Mouse (Mus musculus) spleen, embryonic (tissue): ENCODE results near the gene Hs6st3.
"Not testable (repeated sequence)": the region's sequence is repeated elsewhere in the genome, so short reads cannot be mapped to it uniquely, and the experiment has no call there.

Experiments used
- CTCF ChIA-PET: fragments of 350-600 bp; sonication (Branson Sonifier 250); formaldehyde crosslinking; loops from one replicate; lab custom pipeline; 2022; lab: Charles Lee

Hs6st3 gene

GRCm38 (mm10) chr14:119450471-119450870 lies 312.3 kb downstream of the Hs6st3 start:
- CTCF ChIA-PET: no interaction called here

GRCm38 (mm10) chr14:119451594-119451993 lies 313.5 kb downstream of the Hs6st3 start:
- CTCF ChIA-PET: no interaction called here

- CTCF ChIA-PET: interaction anchor here (0.7 kb wide), 1 partner anchor 35 kb away, joined by 3 read pairs; no protein-coding TSS in a partner anchor
Measured at GRCm38 (mm10) chr14:119452382-119452781, 314.2 kb downstream of the Hs6st3 start.

GRCm38 (mm10) chr14:119452797-119453196 lies 314.7 kb downstream of the Hs6st3 start:
- CTCF ChIA-PET: interaction anchor here (0.7 kb wide), 1 partner anchor 34 kb away, joined by 3 read pairs; no protein-coding TSS in a partner anchor

- CTCF ChIA-PET: no interaction called here
Measured at GRCm38 (mm10) chr14:119464308-119464707, 326.2 kb downstream of the Hs6st3 start.

GRCm38 (mm10) chr14:119464883-119465282 lies 326.7 kb downstream of the Hs6st3 start:
- CTCF ChIA-PET: no interaction called here

- CTCF ChIA-PET: no interaction called here
Measured at GRCm38 (mm10) chr14:119466899-119467588, 328.9 kb downstream of the Hs6st3 start.

GRCm38 (mm10) chr14:119476582-119476981 lies 338.4 kb downstream of the Hs6st3 start:
- CTCF ChIA-PET: no interaction called here

- CTCF ChIA-PET: no interaction called here
Measured at GRCm38 (mm10) chr14:119477836-119478235, 339.7 kb downstream of the Hs6st3 start.

GRCm38 (mm10) chr14:119488978-119489703 lies 351.0 kb downstream of the Hs6st3 start:
- CTCF ChIA-PET: no interaction called here

- CTCF ChIA-PET: no interaction called here
Measured at GRCm38 (mm10) chr14:119520632-119521031, 382.5 kb downstream of the Hs6st3 start.

- CTCF ChIA-PET: no interaction called here
Measured at GRCm38 (mm10) chr14:119521056-119521455, 382.9 kb downstream of the Hs6st3 start.

- CTCF ChIA-PET: no interaction called here
Measured at GRCm38 (mm10) chr14:119532889-119533546, 394.9 kb downstream of the Hs6st3 start.

- CTCF ChIA-PET: no interaction called here
Measured at GRCm38 (mm10) chr14:119540505-119540904, 402.4 kb downstream of the Hs6st3 start.

- CTCF ChIA-PET: no interaction called here
Measured at GRCm38 (mm10) chr14:119544596-119544995, 406.5 kb downstream of the Hs6st3 start.

GRCm38 (mm10) chr14:119558356-119558755 lies 420.2 kb downstream of the Hs6st3 start:
- CTCF ChIA-PET: no interaction called here

GRCm38 (mm10) chr14:119582039-119582508 lies 443.9 kb downstream of the Hs6st3 start:
- CTCF ChIA-PET: no interaction called here

GRCm38 (mm10) chr14:119585069-119585468 lies 446.9 kb downstream of the Hs6st3 start:
- CTCF ChIA-PET: no interaction called here

- CTCF ChIA-PET: not testable (repeated sequence)
Measured at GRCm38 (mm10) chr14:119587365-119587764, 449.2 kb downstream of the Hs6st3 start.

- CTCF ChIA-PET: no interaction called here
Measured at GRCm38 (mm10) chr14:119604327-119604726, 466.2 kb downstream of the Hs6st3 start.

GRCm38 (mm10) chr14:119612793-119613192 lies 474.7 kb downstream of the Hs6st3 start:
- CTCF ChIA-PET: no interaction called here

- CTCF ChIA-PET: no interaction called here
Measured at GRCm38 (mm10) chr14:119629127-119629526, 491.0 kb downstream of the Hs6st3 start.
